Mouse (Mus musculus): ENCODE data around the gene Pde8b. TPM values are rescaled to one million over a fixed set of nuclear protein-coding genes. Genes with fewer than 3 reads are reported as not detected.

Gene Pde8b
- total RNA-seq, 2 experiments from 2014 or later: 2.5 TPM

DNA sequence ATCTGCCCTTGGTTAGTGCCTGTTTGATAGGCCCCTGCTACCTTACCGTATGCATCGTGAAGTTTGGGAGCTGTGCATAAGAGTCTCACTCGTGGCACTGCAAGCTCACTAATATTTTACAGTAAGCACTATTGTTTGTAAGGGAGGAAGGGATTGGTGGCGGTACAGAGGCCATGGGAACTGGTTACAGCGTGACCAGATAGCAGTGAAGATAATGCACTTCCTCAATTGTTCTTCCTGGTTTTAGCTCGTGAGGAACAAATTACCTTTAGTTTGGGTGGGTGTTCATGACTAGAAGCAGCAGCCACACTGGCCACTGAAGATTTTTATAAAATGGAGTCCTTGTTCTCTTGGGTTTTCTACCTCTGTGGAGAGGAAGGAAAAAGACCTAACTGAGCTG lies 230.8 kb downstream of the Pde8b start:
- DNase-seq: no peak

DNA sequence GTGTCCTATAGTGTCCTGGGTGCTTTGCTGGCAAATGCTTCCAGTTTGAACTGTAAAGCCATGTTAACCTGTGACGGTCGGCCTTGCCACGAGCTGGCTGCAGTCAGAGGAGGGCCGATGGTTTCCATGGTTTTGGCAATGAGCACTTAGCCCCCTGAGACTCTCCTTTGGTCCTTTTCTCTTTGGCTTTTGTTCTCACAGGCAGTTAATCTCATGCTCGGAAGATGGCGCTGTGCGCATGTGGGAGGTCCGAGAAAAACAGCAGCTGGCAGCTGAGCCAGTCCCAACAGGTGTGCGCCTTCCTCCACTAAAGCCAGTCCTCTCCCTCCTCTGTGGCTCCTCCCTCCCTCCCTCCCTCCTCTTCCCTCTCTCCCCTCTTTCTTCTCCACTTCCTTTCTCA lies 232.2 kb downstream of the Pde8b start:
- DNase-seq: peak; percentile 29

DNA sequence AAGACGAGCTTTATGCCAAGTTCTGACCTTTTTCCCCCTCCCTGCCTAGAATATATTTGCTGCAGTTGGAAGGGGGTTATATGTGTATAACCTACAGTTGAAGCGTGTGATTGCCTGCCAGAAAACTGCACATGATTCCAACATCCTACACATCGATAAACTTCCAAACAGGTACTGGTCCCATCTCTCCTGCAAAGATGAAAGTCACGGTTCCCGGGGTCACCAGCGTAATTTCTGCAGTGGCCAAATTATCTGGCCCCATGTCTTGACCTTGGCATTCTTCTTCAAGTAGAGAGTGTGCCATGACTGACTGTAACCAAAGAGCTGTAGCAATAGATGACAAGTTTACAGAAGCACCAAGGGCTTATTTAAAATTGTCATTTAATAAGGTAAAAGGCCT lies 232.9 kb downstream of the Pde8b start:
- no peak for DNase-seq

DNA sequence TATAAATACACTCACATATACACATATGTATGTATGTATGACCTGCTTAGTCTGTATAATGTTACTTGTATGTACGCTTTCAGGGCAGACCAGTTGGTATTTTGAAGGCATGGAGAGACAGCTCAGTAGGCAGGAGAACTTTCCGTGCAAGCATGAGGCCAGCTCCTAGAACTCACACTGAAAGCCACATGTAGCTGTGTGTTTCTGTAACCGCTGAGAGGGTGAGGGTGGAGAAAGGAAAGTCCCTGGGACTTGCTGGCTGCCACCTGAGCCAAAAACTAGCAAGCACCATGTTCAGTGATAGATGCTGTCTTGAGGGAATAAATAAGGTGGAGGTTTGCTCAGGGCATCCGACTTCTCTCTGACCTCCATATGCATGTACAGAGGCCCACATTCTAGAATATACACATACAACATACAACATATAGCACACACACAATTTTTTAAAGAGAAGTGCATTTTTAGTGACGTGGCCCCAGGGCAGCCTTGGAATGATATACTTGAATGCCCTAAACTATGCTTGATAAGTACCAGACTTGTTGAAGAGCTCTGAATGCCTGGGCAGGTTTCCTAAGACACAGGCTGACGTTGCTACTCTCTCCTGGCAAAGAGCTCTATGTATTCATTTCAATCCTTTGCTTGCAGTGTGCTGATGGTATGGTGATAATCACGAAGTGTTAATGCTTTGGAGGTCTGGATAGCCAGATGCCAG lies 238.4 kb downstream of the Pde8b start:
- no peak for DNase-seq

DNA sequence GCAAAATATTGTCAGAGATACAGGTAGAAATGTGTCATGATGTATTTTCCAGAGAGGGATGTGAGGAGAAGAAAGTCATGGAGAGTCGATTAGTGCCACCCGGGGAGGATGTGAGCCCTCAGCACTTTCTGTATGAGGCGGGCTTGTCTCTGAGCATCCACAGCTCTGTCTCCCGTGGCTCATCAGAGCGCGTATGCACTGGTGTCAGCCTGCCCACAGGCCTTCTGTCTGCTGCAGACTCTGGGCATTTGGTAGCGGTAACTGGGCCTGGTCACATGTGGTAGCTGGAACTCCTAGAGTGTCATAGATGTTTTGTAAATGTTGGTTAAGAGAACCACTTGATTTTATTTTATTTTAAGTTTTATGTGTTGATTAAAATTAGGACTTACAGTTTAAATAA lies 240.9 kb downstream of the Pde8b start:
- no peak for DNase-seq

DNA sequence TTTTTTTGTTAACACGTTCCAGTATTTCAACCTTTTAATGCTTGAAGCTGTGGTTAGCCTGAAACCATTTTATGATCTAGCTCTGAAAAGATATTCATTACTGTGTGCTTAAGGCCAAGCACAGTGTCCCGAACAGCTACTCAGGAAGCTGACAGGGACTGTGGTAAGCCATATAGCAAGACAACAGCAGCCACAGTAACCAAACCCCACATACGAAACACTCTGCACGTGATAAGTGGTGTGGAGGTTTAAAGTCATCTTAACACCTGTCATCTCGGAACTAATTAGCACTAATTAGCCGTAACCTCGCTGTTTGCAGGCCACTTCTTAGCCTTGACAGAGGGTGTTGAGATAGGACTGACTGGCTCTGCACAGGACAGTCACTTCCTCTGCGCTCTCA lies 242.9 kb downstream of the Pde8b start:
- DNase-seq: no peak

DNA sequence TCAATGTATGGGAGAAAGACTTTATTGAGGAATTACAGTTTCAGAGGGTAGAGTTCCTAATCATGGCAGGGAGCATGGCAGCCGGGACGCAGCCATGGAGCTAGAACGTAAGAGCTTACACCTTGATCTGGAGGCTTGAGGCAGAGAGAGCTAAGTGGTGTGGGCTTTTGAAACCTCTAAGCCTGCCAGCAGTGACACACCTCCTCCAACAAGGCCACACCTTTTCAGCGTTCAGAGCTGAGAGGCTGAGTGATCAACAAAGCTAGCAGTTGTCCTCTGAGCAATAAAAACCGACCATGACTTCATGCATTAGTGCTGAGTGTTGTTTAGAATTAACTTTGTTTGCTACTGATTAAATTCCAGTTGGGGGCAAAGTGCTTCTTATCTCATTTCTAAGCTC lies 259.6 kb downstream of the Pde8b start:
- DNase-seq: no peak

DNA sequence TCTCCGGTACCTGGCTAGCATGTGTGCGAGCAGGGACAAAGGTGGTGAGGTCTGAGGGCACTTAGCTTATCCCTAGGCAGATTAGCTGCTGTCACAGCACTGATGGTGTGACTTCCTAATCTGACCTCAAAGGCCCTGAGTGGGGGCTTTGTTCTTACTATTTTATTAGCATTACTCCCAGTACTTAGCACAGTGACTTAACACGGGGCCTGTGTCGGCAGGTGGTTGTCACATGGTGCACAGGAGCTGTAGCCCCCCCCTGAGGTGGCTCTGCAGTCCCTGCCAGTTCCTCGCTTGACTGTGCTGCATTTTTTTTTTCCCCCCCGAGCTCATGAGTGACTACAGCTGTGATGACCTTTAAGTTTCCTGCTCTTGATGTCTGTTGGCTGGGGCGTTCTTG lies 271.1 kb downstream of the Pde8b start:
- no peak for DNase-seq

DNA sequence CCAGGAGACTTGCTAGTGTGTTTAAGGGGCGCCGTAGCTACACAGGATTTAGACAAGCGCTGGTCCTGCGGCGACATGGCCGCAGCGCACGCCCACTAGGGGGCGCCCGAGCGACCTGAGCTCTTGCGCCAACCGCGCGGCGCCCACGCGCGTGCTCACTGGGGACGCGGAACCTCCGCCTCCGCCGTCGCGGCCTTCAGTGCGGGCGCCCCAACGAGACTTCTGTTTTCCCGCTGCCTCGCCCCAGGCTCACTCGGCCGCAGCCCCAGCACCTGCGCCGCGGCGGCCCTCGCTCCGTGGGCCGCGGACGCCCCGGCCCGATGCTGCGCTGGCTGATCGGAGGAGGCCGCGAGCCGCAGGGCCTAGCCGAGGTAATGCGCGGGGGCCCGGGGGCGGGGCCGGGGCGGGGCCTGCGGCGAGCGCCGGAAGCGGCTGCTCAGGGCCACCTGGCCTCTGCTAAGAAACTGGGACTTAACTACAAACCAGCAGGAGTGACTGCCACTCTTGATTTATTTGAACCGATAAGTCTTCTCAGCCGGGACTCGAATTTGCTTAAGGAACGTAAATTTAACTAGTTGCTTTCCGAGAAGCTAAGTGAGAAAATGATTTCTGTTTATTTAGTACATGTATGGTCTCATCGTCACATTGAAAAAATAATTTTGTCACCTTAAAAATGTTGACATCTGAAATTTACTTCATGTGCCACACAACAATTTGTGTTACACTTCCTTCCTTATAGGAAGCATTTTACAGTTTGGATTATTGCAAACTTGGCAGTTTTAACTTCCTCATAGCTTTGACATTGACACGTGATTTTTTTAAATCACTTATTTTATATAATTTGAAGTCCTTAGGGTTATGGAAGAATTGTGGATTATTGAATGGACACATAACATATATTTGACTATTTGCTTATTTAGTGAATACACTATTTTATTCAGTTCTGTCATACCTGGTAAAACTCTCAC lies 273.6 kb downstream of the Pde8b start, which contains the start of gene Wdr41:
TSS of gene Wdr41 (plus strand) at position 126 of the 968 bp plus-strand sequence.
- peak; percentile 86 for DNase-seq

DNA sequence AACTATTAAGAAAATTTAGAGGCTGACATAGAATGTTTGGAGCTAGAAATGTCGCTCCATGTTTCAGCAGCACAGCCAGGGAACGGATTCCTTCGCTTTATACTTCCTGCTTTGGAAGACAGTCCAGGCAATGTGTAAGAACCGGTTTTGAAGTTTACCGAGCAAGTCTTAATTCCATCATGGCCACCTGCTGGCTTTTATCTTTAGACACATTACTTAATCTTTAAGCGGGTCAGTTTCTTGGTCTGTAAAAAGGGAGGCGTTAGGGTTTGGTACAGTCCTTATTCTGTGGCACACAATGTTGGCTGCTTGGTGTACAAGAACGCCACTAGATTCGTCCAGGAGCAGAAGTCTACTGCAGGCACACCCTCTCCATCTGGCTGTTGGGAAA lies 274.3 kb downstream of the Pde8b start:
- no peak for DNase-seq

Other genes with a start within 250 kb of the Pde8b start
- 1 to 10 TPM; 4.8 to 5.6 TPM for gene Zbed3, start 73.3 kb upstream of the Pde8b start, total RNA-seq (2021)
- 10 to 100 TPM; 16.2 to 16.5 TPM for gene Aggf1, start 125.0 kb upstream of the Pde8b start, total RNA-seq (2021)
- gene Crhbp, start 194.6 kb upstream of the Pde8b start, total RNA-seq (2021): not detected
- 1 to 10 TPM; 1.1 to 1.4 TPM for gene S100z, start 228.4 kb upstream of the Pde8b start, total RNA-seq (2021)